Mouse (Mus musculus): ENCODE results near the gene Gucy2e. TPM values are rescaled to one million over a fixed set of nuclear protein-coding genes. Genes with fewer than 3 reads are reported as not detected.

The Gucy2e gene
- polyA plus RNA-seq, 1 experiment from 2014 or later: 0.69 TPM

GRCm38 (mm10) chr11:69197743-69198142, 39.1 kb downstream of the Gucy2e start, which contains the start of gene Alox8:
Gene Alox8, minus strand, starts transcription at chr11:69197843.
- WGBS: 36% methylated on average over 6 of the region's 6 CpGs
- H3K27ac ChIP-seq (ENCODE audit: low read depth, low read length): no peak within 1 kb of the TSS
- peak within 1 kb of the TSS; percentile 46 for H3K9ac ChIP-seq (ENCODE audit: low read depth, low read length)
- H3K4me2 ChIP-seq (ENCODE audit: low read length): peak within 1 kb of the TSS; percentile 59
- H3K4me1 ChIP-seq (ENCODE audit: control insufficient read depth, insufficient read depth, low read depth, low read length): peaks cover 10% of the 10 kb centered on the region; the same call in 1 of the 2 replicates
- peak within 1 kb of the TSS; percentile 34 for H3K4me3 ChIP-seq (ENCODE audit: low read length)
- no peaks in the 10 kb centered on the region for H3K9me3 ChIP-seq (ENCODE audit: control insufficient read depth, low read length)
- no peak for ATAC-seq
- H3K27me3 ChIP-seq (replicated peaks; ENCODE audit: control insufficient read depth, insufficient read depth, low read length): peaks cover 16% of the 10 kb centered on the region
- no peaks in the 10 kb centered on the region for H3K36me3 ChIP-seq (ENCODE audit: control insufficient read depth, insufficient read depth, low read length)

- H3K36me3 ChIP-seq (ENCODE audit: control insufficient read depth, insufficient read depth, low read length): no peaks in the 10 kb centered on the region
- peak overlapping the region; percentile 34 for H3K4me3 ChIP-seq (ENCODE audit: low read length)
- no peaks in the 10 kb centered on the region for H3K9me3 ChIP-seq (ENCODE audit: control insufficient read depth, low read length)
- H3K4me1 ChIP-seq (ENCODE audit: control insufficient read depth, insufficient read depth, low read depth, low read length): peaks cover 10% of the 10 kb centered on the region; the same call in 1 of the 2 replicates
- H3K9ac ChIP-seq (ENCODE audit: low read depth, low read length): peak overlapping the region; percentile 46
- H3K27me3 ChIP-seq (replicated peaks; ENCODE audit: control insufficient read depth, insufficient read depth, low read length): peaks cover 16% of the 10 kb centered on the region
- no peak for ATAC-seq
- no peak overlapping the region for H3K27ac ChIP-seq (ENCODE audit: low read depth, low read length)
- WGBS: 5% methylated on average over 14 of the region's 14 CpGs
- peak overlapping the region; percentile 59 for H3K4me2 ChIP-seq (ENCODE audit: low read length)
Measured at GRCm38 (mm10) chr11:69197194-69197593, 39.6 kb downstream of the Gucy2e start.

GRCm38 (mm10) chr11:69196766-69197165, 40.1 kb downstream of the Gucy2e start:
- Histone ChIP-seq H3K4me1 (ENCODE audit: control insufficient read depth, insufficient read depth, low read depth, low read length) (peaks cover 10% of the 10 kb centered on the region; the same call in 1 of the 2 replicates), H3K36me3 (ENCODE audit: control insufficient read depth, insufficient read depth, low read length) (no peaks in the 10 kb centered on the region), H3K9ac (ENCODE audit: low read depth, low read length) (peak overlapping the region; percentile 46), H3K27ac (ENCODE audit: low read depth, low read length) (no peak overlapping the region), H3K4me3 (ENCODE audit: low read length) (peak overlapping the region; percentile 34), H3K4me2 (ENCODE audit: low read length) (peak overlapping the region; percentile 59), H3K27me3 (replicated peaks; ENCODE audit: control insufficient read depth, insufficient read depth, low read length) (peaks cover 16% of the 10 kb centered on the region), H3K9me3 (ENCODE audit: control insufficient read depth, low read length) (no peaks in the 10 kb centered on the region)
- WGBS: 11% methylated on average over 5 of the region's 5 CpGs
- no peak for ATAC-seq

GRCm38 (mm10) chr11:69192840-69193239, 44.0 kb downstream of the Gucy2e start:
- 0% methylated on average over 1 of the region's 1 CpGs for WGBS
- H3K9ac ChIP-seq (ENCODE audit: low read depth, low read length): no peak overlapping the region
- H3K27ac ChIP-seq (ENCODE audit: low read depth, low read length): no peak overlapping the region
- no peak overlapping the region for H3K4me3 ChIP-seq (ENCODE audit: low read length)
- no peaks in the 10 kb centered on the region for H3K36me3 ChIP-seq (ENCODE audit: control insufficient read depth, insufficient read depth, low read length)
- no peak overlapping the region for H3K4me2 ChIP-seq (ENCODE audit: low read length)
- no peaks in the 10 kb centered on the region for H3K9me3 ChIP-seq (ENCODE audit: control insufficient read depth, low read length)
- peaks cover 10% of the 10 kb centered on the region; the same call in 1 of the 2 replicates for H3K4me1 ChIP-seq (ENCODE audit: control insufficient read depth, insufficient read depth, low read depth, low read length)
- 0 out of 2 replicates have a peak, but pooled peaks have one; percentile 52 for ATAC-seq
- H3K27me3 ChIP-seq (replicated peaks; ENCODE audit: control insufficient read depth, insufficient read depth, low read length): peaks cover 11% of the 10 kb centered on the region

GRCm38 (mm10) chr11:69185936-69186335, 50.9 kb downstream of the Gucy2e start:
- no peaks in the 10 kb centered on the region for H3K36me3 ChIP-seq (ENCODE audit: control insufficient read depth, insufficient read depth, low read length)
- no peak overlapping the region for H3K9ac ChIP-seq (ENCODE audit: low read depth, low read length)
- H3K4me2 ChIP-seq (ENCODE audit: low read length): no peak overlapping the region
- H3K27me3 ChIP-seq (replicated peaks; ENCODE audit: control insufficient read depth, insufficient read depth, low read length): no peaks in the 10 kb centered on the region
- no peak overlapping the region for H3K4me3 ChIP-seq (ENCODE audit: low read length)
- ATAC-seq: no peak
- no peak overlapping the region for H3K27ac ChIP-seq (ENCODE audit: low read depth, low read length)
- H3K4me1 ChIP-seq (ENCODE audit: control insufficient read depth, insufficient read depth, low read depth, low read length): no peaks in the 10 kb centered on the region
- no peaks in the 10 kb centered on the region for H3K9me3 ChIP-seq (ENCODE audit: control insufficient read depth, low read length)
- WGBS: 93% methylated on average over 6 of the region's 6 CpGs

GRCm38 (mm10) chr11:69185031-69185430, 51.8 kb downstream of the Gucy2e start:
- H3K27me3 ChIP-seq (replicated peaks; ENCODE audit: control insufficient read depth, insufficient read depth, low read length): no peaks in the 10 kb centered on the region
- WGBS: 86% methylated on average over 5 of the region's 5 CpGs

GRCm38 (mm10) chr11:69180120-69180519, 56.7 kb downstream of the Gucy2e start:
- WGBS: 86% methylated on average over 4 of the region's 4 CpGs

More at GRCm38 (mm10) chr11:69185031-69185430, 51.8 kb downstream of the Gucy2e start:
- H3K4me1 ChIP-seq (ENCODE audit: control insufficient read depth, insufficient read depth, low read depth, low read length): no peaks in the 10 kb centered on the region
- H3K9ac ChIP-seq (ENCODE audit: low read depth, low read length): no peak overlapping the region
- ATAC-seq: no peak
- no peaks in the 10 kb centered on the region for H3K9me3 ChIP-seq (ENCODE audit: control insufficient read depth, low read length)
- H3K4me3 ChIP-seq (ENCODE audit: low read length): no peak overlapping the region
- no peaks in the 10 kb centered on the region for H3K36me3 ChIP-seq (ENCODE audit: control insufficient read depth, insufficient read depth, low read length)
- H3K27ac ChIP-seq (ENCODE audit: low read depth, low read length): no peak overlapping the region
- H3K4me2 ChIP-seq (ENCODE audit: low read length): no peak overlapping the region

GRCm38 (mm10) chr11:69179512-69179911, 57.3 kb downstream of the Gucy2e start:
- no peak overlapping the region for H3K4me2 ChIP-seq (ENCODE audit: low read length)
- H3K4me3 ChIP-seq (ENCODE audit: low read length): no peak overlapping the region
- WGBS: 48% methylated on average over 3 of the region's 3 CpGs
- no peak overlapping the region for H3K27ac ChIP-seq (ENCODE audit: low read depth, low read length)
- H3K4me1 ChIP-seq (ENCODE audit: control insufficient read depth, insufficient read depth, low read depth, low read length): no peaks in the 10 kb centered on the region
- H3K9me3 ChIP-seq (ENCODE audit: control insufficient read depth, low read length): no peaks in the 10 kb centered on the region
- ATAC-seq: no peak
- no peaks in the 10 kb centered on the region for H3K27me3 ChIP-seq (replicated peaks; ENCODE audit: control insufficient read depth, insufficient read depth, low read length)
- no peaks in the 10 kb centered on the region for H3K36me3 ChIP-seq (ENCODE audit: control insufficient read depth, insufficient read depth, low read length)
- no peak overlapping the region for H3K9ac ChIP-seq (ENCODE audit: low read depth, low read length)

More at GRCm38 (mm10) chr11:69180120-69180519, 56.7 kb downstream of the Gucy2e start:
- H3K36me3 ChIP-seq (ENCODE audit: control insufficient read depth, insufficient read depth, low read length): no peaks in the 10 kb centered on the region
- H3K4me3 ChIP-seq (ENCODE audit: low read length): no peak overlapping the region
- no peaks in the 10 kb centered on the region for H3K4me1 ChIP-seq (ENCODE audit: control insufficient read depth, insufficient read depth, low read depth, low read length)
- no peak overlapping the region for H3K27ac ChIP-seq (ENCODE audit: low read depth, low read length)
- H3K27me3 ChIP-seq (replicated peaks; ENCODE audit: control insufficient read depth, insufficient read depth, low read length): no peaks in the 10 kb centered on the region
- no peaks in the 10 kb centered on the region for H3K9me3 ChIP-seq (ENCODE audit: control insufficient read depth, low read length)
- no peak for ATAC-seq
- no peak overlapping the region for H3K9ac ChIP-seq (ENCODE audit: low read depth, low read length)
- H3K4me2 ChIP-seq (ENCODE audit: low read length): no peak overlapping the region

GRCm38 (mm10) chr11:69178525-69178924, 58.3 kb downstream of the Gucy2e start:
- Histone ChIP-seq H3K27me3 (replicated peaks; ENCODE audit: control insufficient read depth, insufficient read depth, low read length) (no peaks in the 10 kb centered on the region), H3K9ac (ENCODE audit: low read depth, low read length) (no peak overlapping the region), H3K4me2 (ENCODE audit: low read length) (no peak overlapping the region), H3K4me1 (ENCODE audit: control insufficient read depth, insufficient read depth, low read depth, low read length) (no peaks in the 10 kb centered on the region), H3K36me3 (ENCODE audit: control insufficient read depth, insufficient read depth, low read length) (no peaks in the 10 kb centered on the region), H3K27ac (ENCODE audit: low read depth, low read length) (no peak overlapping the region), H3K9me3 (ENCODE audit: control insufficient read depth, low read length) (no peaks in the 10 kb centered on the region), H3K4me3 (ENCODE audit: low read length) (no peak overlapping the region)
- WGBS: 87% methylated on average over 3 of the region's 3 CpGs
- ATAC-seq: no peak
